Comparison of ENCODE assay signal across 10 mouse cellular contexts in the genomic region with DNA sequence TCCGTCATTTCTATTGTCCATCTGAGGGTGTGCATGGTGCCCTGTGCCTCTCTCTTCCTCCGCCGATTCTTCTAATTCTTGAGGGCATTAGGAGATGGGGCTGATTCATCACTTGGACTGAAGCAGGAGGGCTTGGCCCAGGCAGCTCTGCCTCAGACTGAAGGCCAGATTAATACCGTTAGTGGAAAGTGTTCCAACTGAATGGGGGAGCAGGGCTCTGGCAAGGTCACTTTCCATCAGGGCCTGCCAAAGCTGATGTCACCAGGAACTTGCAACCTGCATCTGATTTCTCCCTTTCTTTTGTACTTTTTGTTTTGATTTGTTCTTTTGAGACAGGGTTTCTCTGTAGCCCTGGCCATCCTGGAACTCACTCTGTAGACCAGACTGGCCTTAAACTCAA.
DNase-seq lines count a peak whose midpoint lies in the region; ATAC-seq and TF ChIP-seq lines count a peak whose summit lies in the region.
"Had no signal": no experiment of that assay in that cellular context is flagged by ENCODE, and none has a peak within 500 bp of the region (broad histone marks: within the 10 kb centered on the region; RNA-seq: fewer than 3 reads in every experiment).

No protein-coding gene starts in this region.

- H3K27me3 ChIP-seq in midbrain, embryonic 11.5 days (ENCODE audit: control insufficient read depth, insufficient read depth, low read length): no peaks in the 10 kb centered on the region
- H3K27me3 ChIP-seq: embryonic facial prominence, embryonic 12.5 days had no signal

- H3K4me2 ChIP-seq in midbrain, embryonic 11.5 days: no peak overlapping the region
- H3K4me2 ChIP-seq: embryonic facial prominence, embryonic 12.5 days had no signal

- no peaks in the 10 kb centered on the region for H3K36me3 ChIP-seq in midbrain, embryonic 11.5 days (ENCODE audit: control insufficient read depth, insufficient read depth, low read length)
- H3K36me3 ChIP-seq: embryonic facial prominence, embryonic 12.5 days; midbrain, embryonic 10.5 days had no signal

- no peaks in the 10 kb centered on the region for H3K4me1 ChIP-seq in midbrain, embryonic 11.5 days (ENCODE audit: control insufficient read depth, insufficient read depth, low read length)
- H3K4me1 ChIP-seq: embryonic facial prominence, embryonic 12.5 days; midbrain, embryonic 10.5 days had no signal

- H3K4me3 ChIP-seq in gastrocnemius, adult 2 months: peak overlapping the region; percentile 52
- no peak overlapping the region for H3K4me3 ChIP-seq in midbrain, embryonic 11.5 days (ENCODE audit: low read depth, low read length)
- H3K4me3 ChIP-seq: embryonic facial prominence, embryonic 12.5 days; midbrain, embryonic 10.5 days had no signal

- intact Hi-C loops in gastrocnemius, adult 2 months (cut with DNase I): loop anchor here (2.0 kb wide), 1 partner anchor 21 kb away; no protein-coding TSS in a partner anchor

- no peak for TF ChIP-seq CTCF in gastrocnemius, adult 2 months (IDR thresholded peaks at IDR 0.05)

- H3K27ac ChIP-seq in gastrocnemius, adult 2 months: peak overlapping the region; percentile 79
- no peak overlapping the region for H3K27ac ChIP-seq in midbrain, embryonic 11.5 days (ENCODE audit: low read depth, low read length)
- H3K27ac ChIP-seq: embryonic facial prominence, embryonic 12.5 days; midbrain, embryonic 10.5 days had no signal

- no peaks in the 10 kb centered on the region for H3K9me3 ChIP-seq in midbrain, embryonic 11.5 days (ENCODE audit: control insufficient read depth, low read length)
- H3K9me3 ChIP-seq: embryonic facial prominence, embryonic 12.5 days; midbrain, embryonic 10.5 days had no signal

- no peak overlapping the region for H3K9ac ChIP-seq in midbrain, embryonic 11.5 days (ENCODE audit: low read length)
- H3K9ac ChIP-seq: embryonic facial prominence, embryonic 12.5 days had no signal

- ATAC-seq in monocyte, adult 5-6 weeks (replicated peaks; ENCODE audit: insufficient number of reproducible peaks, low FRiP score, low TSS enrichment, poor library complexity, severe bottlenecking): no peak
- ATAC-seq in midbrain, embryonic 11.5 days (ENCODE audit: low FRiP score): no peak

- WGBS in midbrain, embryonic 11.5 days: 80% methylated on average over 4 of the region's 4 CpGs

- peak; percentile 26 for DNase-seq in 3T3-L1 (ENCODE audit: low read depth, low spot score)
- DNase-seq in adrenal gland, adult 2 months: peak; percentile 91
- peak; percentile 86 for DNase-seq in gastrocnemius, adult 2 months
- DNase-seq in heart, postnatal 4 days: peak; percentile 77
- no peak for DNase-seq in right cerebral cortex, postnatal 25 days
- DNase-seq in thymus, postnatal 25 days: no peak
- no peak for DNase-seq in midbrain, embryonic 11.5 days (ENCODE audit: low spot score, missing footprints)

Comparison
In these comparisons a context has a peak if more than half of its experiments do, and no peak if none do; other contexts are left out.
1. DNase-seq: peak in 3T3-L1 (single experiment), adrenal gland, adult 2 months (single experiment), gastrocnemius, adult 2 months (single experiment) and heart, postnatal 4 days (single experiment); none in right cerebral cortex, postnatal 25 days (single experiment), thymus, postnatal 25 days (single experiment) and midbrain, embryonic 11.5 days (single experiment).